Mouse (Mus musculus) T-helper 2 cell (primary cell): ENCODE results near the gene Fam205a3.
"Not testable (repeated sequence)": the region's sequence is repeated elsewhere in the genome, so short reads cannot be mapped to it uniquely, and the experiment has no call there.

Source experiments
- in situ Hi-C: fragments of 300-600 bp; cut with MboI, MseI; formaldehyde crosslinking; loops from one replicate; pipeline ENCODE4 v1.15.1; 2025; ENCODE audit warnings: high pct_unique_total_duplicates

Fam205a3 gene

GRCm38 (mm10) chr4:42318034-42318433 lies at the start of gene Fam205a3:
Gene Fam205a3 (plus strand): TSS chr4:42318334.
- in situ Hi-C loops, result not testable (repeated sequence)

GRCm38 (mm10) chr4:42293967-42294366 lies 24.2 kb upstream of the Fam205a3 start, which contains the start of gene Gm21953:
Gene Gm21953 (plus strand): TSS chr4:42294267.
- in situ Hi-C loops, result not testable (repeated sequence)
